Mouse (Mus musculus): ENCODE results near the gene Dpp6.
A peak's percentile ranks its signal among the peaks of the same experiment; 100 is the strongest.

GRCm38 (mm10) chr5:27035891-27036290, 218.9 kb downstream of the Dpp6 start:
- TF ChIP-seq CTCF (IDR thresholded peaks at IDR 0.05; ENCODE audit: low read depth) = peak; percentile 36; the same call in 1 of the 2 replicates
- TF ChIP-seq EP300 (optimal IDR thresholded peaks at IDR 0.05) = no peak
